Mouse (Mus musculus) ES-CJ7 (cell line): ENCODE data around the gene Cpxm2.
A peak's percentile ranks its signal among the peaks of the same experiment; 100 is the strongest.

Source experiments
- DNase-seq: peaks from one replicate; pipeline ENCODE4 v3.0.0; 2011; ENCODE audit warnings: low read depth, low spot score

The Cpxm2 gene

DNA sequence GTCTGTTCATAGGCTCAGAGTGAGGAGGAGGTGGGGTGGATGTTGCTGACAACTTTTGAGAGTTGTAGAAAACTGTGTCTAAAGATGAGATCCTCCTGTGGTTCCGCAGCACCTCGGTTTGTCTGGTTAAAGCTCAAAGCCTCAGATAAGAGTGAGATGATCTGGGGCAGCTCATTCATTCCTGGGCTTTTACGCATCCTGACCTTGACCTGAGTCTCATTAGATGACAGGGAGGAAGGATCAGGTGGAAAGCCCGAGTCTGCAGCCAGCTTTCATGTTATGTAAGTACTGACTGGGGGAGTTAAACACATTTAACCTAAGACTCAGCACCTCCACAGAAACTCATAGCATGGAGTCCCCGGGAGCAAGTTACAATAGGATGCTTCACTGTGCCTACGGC, 127.9 kb downstream of the Cpxm2 start:
- DNase-seq, result no peak

DNA sequence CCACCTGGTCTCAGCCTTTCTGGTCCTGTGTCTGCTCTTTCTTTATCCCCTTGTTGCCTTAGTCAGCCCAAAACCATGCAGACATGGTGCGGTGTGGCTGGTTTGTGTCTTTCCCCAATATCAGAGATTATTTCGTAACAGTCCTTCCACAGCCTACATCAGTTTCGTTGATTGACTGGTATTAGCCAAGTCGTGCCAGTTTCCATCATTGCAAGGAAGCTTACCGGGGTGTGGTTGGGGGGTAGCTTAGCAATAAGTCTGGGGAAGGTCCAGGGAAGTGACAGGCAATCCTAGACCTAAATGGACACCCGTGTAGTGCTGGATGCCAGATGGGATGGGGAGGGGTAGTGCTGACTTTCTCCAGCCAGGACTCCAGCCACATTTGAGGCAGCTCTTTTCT, 128.9 kb downstream of the Cpxm2 start:
- no peak for DNase-seq

DNA sequence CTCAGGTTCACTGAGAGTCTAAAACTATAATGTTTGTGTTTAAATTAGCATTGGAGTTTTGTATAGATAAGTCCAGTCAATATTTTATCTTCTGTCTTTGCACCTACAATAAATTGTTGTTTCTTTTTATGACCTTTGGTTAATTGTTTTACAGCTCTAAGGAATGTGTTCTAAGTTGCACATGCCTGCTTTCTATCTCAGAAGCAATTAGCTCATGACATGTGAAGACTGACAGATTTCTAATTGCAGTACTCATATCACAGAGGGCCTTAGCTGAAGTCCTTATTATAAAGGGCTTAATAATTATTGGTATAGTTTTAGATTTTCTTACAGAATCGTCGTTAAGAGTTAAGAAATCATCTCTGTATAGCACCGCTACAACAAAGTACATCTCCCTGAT, 138.6 kb downstream of the Cpxm2 start:
- DNase-seq, result no peak

DNA sequence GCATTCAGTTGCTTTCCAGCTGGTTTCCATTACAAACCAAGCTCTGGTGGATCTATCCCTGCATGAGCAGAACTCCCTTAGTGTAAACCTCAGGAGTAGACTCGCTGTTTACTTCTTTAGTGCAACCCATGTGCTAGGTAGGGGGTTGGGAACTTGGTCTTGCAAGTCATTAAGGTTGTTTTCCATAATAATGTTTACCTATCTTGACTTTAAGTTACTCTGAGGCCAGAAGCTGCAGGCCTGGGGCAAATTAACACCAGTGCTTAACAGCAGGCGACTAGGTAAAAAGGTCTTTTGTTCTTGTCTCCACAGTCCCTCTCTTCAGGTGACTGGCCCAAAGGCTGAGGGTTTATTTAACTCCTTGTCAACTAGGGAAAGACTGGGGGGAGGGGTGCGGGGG, 139.3 kb downstream of the Cpxm2 start:
- peak; percentile 53 for DNase-seq

DNA sequence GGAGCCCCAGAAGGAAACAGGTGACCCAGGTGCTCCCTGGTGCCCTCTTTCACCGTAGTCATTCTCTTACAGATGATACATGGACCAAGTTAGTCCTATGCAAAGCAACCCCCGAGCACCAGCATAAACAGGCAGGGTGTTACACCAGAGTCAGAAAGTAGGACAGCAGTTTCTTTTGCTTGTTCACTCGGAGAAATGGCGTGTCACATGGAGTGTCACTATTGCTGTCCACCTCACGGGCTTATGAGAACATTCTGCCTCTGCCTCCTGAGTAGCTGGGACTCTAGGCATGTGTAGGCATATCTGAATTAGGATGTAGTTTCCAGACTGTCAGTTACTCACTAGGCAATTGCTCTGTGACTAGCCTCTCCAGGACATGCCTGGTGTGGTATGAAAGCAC, 140.6 kb downstream of the Cpxm2 start:
- DNase-seq, result no peak

DNA sequence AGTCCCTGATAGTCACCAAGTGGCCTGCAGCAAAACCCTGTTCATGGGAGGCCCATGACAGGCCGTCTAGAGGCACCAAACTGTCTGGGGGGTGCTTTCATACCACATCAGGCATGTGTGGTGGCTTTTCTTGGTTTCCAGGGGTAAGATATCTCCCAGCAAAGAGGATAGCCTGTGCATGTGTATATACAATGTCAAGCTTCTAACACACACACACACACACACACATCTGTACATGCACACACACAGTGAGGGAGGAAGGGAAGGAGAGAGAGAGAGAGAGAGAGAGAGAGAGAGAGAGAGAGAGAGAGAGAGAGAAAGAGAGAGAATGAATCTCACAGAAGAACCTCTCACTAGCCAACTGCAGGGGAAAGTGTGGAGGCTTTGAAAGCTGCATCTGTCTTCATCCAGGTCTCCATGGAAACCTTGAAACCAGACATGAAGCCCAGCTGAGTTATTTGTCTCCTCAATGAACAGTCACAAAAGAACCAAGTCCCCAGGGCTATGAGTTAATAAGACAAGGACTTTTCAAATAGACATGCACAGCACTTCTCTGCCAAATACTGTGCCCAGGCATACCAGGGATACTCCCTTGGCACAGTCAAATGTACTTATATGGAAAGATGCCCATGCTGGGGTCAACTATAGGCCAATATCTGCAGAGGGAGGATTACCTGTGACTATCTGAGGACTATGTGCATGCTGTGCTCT, 141.4 kb downstream of the Cpxm2 start:
- DNase-seq, result no peak

DNA sequence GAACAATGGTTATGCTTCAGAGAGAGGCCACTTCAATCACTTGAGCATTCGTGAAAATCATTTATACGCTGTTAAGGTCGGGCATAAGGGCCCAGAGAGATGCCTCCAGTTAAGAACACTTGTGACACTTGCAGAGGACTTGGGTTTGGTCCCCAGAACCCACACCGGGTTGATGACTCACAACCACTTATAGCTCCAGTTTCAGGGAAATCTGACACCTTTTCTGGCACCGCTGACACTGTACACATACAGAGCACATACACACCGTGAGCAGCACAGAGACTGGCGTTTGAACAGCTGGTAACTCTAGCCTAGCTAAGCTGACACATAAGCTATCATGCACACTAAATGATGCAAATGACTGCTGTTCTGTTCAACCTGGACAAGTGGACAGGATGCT, 145.5 kb downstream of the Cpxm2 start:
- no peak for DNase-seq

DNA sequence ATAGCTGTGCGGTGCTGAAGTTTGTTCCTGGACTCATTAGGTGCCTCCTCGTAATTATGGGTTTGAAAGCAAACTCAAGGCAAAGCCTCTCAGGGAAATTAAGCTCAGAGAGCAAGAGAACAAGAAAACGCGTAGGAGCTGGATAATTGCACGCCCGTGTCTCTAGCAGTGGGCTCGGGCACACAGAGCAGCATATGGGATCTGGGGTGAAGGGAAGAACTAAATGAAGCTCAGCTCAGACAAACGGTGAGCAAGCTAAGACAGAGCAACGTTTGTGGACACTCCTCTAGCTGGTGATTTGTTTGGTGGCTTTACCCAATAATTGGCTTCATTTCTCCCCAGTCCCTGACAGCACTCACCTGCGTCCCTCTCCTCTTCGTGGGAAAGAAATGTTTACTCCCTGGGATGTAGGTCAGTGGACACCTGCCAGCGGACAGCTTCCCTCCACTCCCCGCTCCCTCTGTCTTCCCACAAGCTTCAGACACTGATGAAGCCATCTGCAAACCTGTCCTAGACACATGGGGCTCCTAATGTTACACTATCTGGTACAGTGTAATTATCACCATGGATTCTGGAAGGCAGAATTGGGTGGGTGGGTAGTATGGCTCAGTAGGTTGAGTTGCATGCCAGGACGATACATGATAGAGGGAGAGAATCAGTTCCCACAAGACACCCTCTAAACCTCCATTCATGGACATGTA, 148.4 kb downstream of the Cpxm2 start:
- DNase-seq, result no peak

DNA sequence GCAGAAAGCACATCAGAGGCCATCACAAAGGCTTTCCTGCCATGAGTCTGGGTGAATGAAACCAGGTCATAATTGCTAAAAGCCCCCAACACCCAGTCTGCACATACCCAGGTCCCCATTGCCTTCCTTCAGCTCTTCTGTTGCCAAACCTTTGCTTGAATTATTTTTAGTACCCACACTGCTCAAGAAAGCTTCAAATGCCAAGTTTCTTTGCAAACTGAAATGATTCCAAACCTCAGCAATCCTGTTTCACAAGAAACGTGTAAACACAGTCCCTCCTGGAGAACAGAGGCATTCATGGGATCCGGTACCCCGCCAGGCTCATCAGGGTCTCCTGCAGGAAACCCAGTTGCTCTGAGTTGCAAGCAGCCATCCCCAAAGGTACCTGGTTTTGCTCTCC, 161.7 kb downstream of the Cpxm2 start:
- no peak for DNase-seq

DNA sequence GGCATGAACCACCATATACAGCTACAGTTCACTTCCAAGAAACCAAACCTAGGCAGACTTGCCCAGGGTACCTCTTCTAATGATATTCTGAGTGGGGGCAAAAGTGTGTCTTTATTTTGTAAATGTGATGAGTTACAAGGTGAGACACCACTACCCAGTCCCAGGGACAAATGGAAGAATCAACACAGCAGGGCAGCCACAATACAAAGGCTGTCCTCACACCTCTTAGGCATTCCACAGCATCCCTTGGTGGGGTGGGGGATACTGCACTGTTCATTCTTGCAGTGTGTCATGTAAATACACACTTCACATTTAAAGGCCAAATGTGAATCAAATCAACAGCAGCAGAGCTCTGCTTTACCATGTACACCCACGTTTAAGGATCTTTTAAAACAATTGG, 162.3 kb downstream of the Cpxm2 start:
- peak; percentile 57 for DNase-seq

DNA sequence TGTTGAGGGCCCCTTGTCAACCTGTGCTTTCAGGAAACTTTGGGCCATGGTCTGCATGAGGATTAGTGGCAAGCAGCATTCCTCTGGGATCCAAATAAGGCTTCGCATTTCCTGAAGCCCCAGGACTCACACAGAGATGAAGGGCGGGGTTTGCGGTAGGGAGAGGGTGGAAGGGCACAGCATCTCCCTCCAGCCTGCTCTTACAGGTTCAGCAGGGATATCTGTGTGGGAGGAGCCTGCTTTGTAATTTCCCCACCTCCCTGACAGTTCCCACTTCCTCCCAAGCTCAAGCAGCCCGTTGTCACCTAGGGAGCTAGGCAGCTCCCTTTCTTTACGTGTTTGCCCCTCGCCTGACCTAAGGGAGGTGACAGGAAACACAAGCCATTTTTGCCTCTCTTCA, 165.5 kb downstream of the Cpxm2 start:
- peak; percentile 69 for DNase-seq
